Mouse (Mus musculus) liver, embryonic 16.5 days (tissue): ENCODE measurements around the gene Ano1. TPM values are rescaled to one million over a fixed set of nuclear protein-coding genes. Genes with fewer than 3 reads are reported as not detected.

Experiments
- ATAC-seq: fragments of 200-750 bp; cut with Nextera tagmentation; 2 replicates; pipeline ENCODE4 v1.8.0; 2017; ENCODE audit warnings: low read depth, mild to moderate bottlenecking, moderate number of reproducible peaks, moderate library complexity
- H3K27ac ChIP-seq: fragments of 300-500 bp; sonication (generic); 2 replicates; pipeline ENCODE4 v1.5.1; 2014; ENCODE audit warnings: mild to moderate bottlenecking, low read length
- H3K27me3 ChIP-seq: fragments of 300-500 bp; sonication (generic); 2 replicates; pipeline ENCODE4 v1.6.1; 2014; ENCODE audit warnings: low read depth, low read length, mixed read lengths; ENCODE audit not compliant: control insufficient read depth, insufficient read depth
- H3K36me3 ChIP-seq: fragments of 300-500 bp; sonication (generic); 2 replicates; pipeline ENCODE4 v1.6.1; 2014; ENCODE audit warnings: mild to moderate bottlenecking; ENCODE audit not compliant: control insufficient read depth, insufficient read depth
- H3K4me1 ChIP-seq: fragments of 300-500 bp; sonication (generic); 2 replicates; pipeline ENCODE4 v1.6.1; 2014; ENCODE audit warnings: low read depth, low read length, mixed read lengths; ENCODE audit not compliant: control insufficient read depth
- H3K4me2 ChIP-seq: fragments of 300-500 bp; sonication (generic); 2 replicates; pipeline ENCODE4 v1.6.1; 2014; ENCODE audit warnings: low read depth, low read length, mixed read lengths
- H3K4me3 ChIP-seq: fragments of 300-500 bp; sonication (generic); 2 replicates; pipeline ENCODE4 v1.5.1; 2014; ENCODE audit warnings: low read depth, mild to moderate bottlenecking, low read length
- H3K9ac ChIP-seq: fragments of 300-500 bp; sonication (generic); 2 replicates; pipeline ENCODE4 v1.6.1; 2014; ENCODE audit warnings: low read depth, low read length
- H3K9me3 ChIP-seq: fragments of 300-500 bp; sonication (generic); replicated peaks from 2 replicates; pipeline ENCODE4 v1.6.1; 2016; ENCODE audit warnings: low read length; ENCODE audit not compliant: control insufficient read depth
- WGBS: fragments of 180-500 bp; shearing (Covaris S2); extraction: QIAGEN DNeasy Blood & Tissue Kit; methylation state at CpG from one replicate; pipeline ENCODE4 v1.1.7; 2014; ENCODE audit not compliant: insufficient replicate concordance; 5-methylcytosine and 5-hydroxymethylcytosine counted together
- polyA plus RNA-seq: library from polyadenylated mRNA; unstranded; fragments of >200 nt; fragmentation: Nextera tagmentation; extraction: Ambion mirVana; gene quantifications from 2 replicates; pipeline ENCODE4 v1.2.1, GENCODE M21; 2015

Gene Ano1
- polyA plus RNA-seq = 1.3 TPM in 2 replicates

- no peak for ATAC-seq
- Histone ChIP-seq H3K9me3 (no peaks in the 10 kb centered on the region), H3K4me1 (peaks cover 34% of the 10 kb centered on the region), H3K27ac (no peak within 1 kb of the TSS), H3K27me3 (no peaks in the 10 kb centered on the region), H3K4me3 (no peak within 1 kb of the TSS), H3K36me3 (no peaks in the 10 kb centered on the region), H3K4me2 (no peak within 1 kb of the TSS), H3K9ac (no peak within 1 kb of the TSS)
- 56% methylated on average over 9 of the region's 9 CpGs for WGBS
These were observed at the start of gene Ano1 for GRCm38 (mm10) chr7:144751833-144752232. Gene Ano1 (minus strand): TSS chr7:144751974.

- Histone ChIP-seq H3K4me1 (no peaks in the 10 kb centered on the region; the same call in 1 of the 2 replicates), H3K4me2 (no peak overlapping the region), H3K4me3 (no peak overlapping the region), H3K36me3 (no peaks in the 10 kb centered on the region), H3K27ac (no peak overlapping the region), H3K9ac (no peak overlapping the region), H3K27me3 (no peaks in the 10 kb centered on the region; the same call in 1 of the 2 replicates), H3K9me3 (no peaks in the 10 kb centered on the region)
- WGBS = 50% methylated on average over 1 of the region's 1 CpGs
- no peak for ATAC-seq
These were observed 46.7 kb upstream of the Ano1 start for GRCm38 (mm10) chr7:144798471-144798870.

DNA sequence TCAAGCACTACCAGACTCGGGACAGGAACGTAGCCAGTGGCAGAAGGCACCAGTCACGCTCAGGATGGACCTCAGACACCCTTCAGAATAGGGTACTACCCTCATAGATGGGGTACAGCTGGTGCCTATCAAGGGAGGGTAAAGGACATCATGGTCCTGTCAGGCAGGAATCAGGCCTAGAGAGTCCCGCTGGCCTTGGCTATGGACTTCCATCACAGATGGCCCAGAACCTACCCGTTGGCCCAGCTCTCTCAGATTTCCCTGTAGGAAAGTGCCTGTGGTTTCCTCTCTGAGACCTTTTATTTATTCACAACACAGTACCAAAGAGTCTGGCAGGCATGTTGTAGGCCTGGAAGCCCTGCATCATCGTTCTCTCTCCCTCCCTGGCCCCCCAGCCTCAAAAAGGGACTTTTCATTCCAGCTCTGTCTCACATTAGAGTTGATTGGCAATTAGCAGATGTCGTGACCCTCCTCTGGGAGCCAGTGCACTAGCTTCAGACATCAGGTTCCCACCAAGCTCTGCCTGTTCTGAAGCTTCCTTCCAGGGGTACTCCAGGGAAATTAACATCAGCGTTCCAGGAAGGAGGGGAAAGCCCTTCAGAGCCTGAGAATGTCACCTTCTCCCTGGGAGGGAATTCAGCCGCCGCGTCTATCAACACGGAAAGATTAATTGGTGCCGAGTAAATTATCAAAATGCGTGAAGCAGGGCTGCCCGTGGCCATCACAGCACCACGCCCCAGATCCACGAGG lies 45.4 kb upstream of the Ano1 start:
- ATAC-seq = no peak
- no peak overlapping the region for H3K4me2 ChIP-seq
- no peaks in the 10 kb centered on the region; the same call in 1 of the 2 replicates for H3K4me1 ChIP-seq
- H3K27me3 ChIP-seq = no peaks in the 10 kb centered on the region; the same call in 1 of the 2 replicates
- no peaks in the 10 kb centered on the region for H3K36me3 ChIP-seq
- no peak overlapping the region for H3K9ac ChIP-seq
- H3K27ac ChIP-seq = no peak overlapping the region
- WGBS = 68% methylated on average over 17 of the region's 17 CpGs
- no peak overlapping the region for H3K4me3 ChIP-seq
- H3K9me3 ChIP-seq = no peaks in the 10 kb centered on the region

GRCm38 (mm10) chr7:144795976-144796474 lies 44.3 kb upstream of the Ano1 start:
- no peak for ATAC-seq
- Histone ChIP-seq H3K4me3 (no peak overlapping the region), H3K27ac (no peak overlapping the region), H3K9ac (no peak overlapping the region), H3K36me3 (no peaks in the 10 kb centered on the region), H3K4me1 (no peaks in the 10 kb centered on the region; the same call in 1 of the 2 replicates), H3K27me3 (no peaks in the 10 kb centered on the region; the same call in 1 of the 2 replicates), H3K9me3 (no peaks in the 10 kb centered on the region), H3K4me2 (no peak overlapping the region)
- 58% methylated on average over 9 of the region's 9 CpGs for WGBS

GRCm38 (mm10) chr7:144793296-144793695 lies 41.5 kb upstream of the Ano1 start:
- H3K9ac ChIP-seq = no peak overlapping the region
- WGBS = 64% methylated on average over 10 of the region's 10 CpGs
- H3K9me3 ChIP-seq = no peaks in the 10 kb centered on the region
- no peaks in the 10 kb centered on the region for H3K36me3 ChIP-seq
- H3K27ac ChIP-seq = no peak overlapping the region
- H3K27me3 ChIP-seq = no peaks in the 10 kb centered on the region; the same call in 1 of the 2 replicates
- no peak overlapping the region for H3K4me3 ChIP-seq
- peaks cover 19% of the 10 kb centered on the region for H3K4me1 ChIP-seq
- no peak for ATAC-seq
- H3K4me2 ChIP-seq = no peak overlapping the region

GRCm38 (mm10) chr7:144791426-144791825 lies 39.7 kb upstream of the Ano1 start:
- Histone ChIP-seq H3K4me3 (no peak overlapping the region), H3K27ac (no peak overlapping the region), H3K9me3 (no peaks in the 10 kb centered on the region), H3K9ac (no peak overlapping the region), H3K4me1 (peaks cover 35% of the 10 kb centered on the region), H3K27me3 (no peaks in the 10 kb centered on the region; the same call in 1 of the 2 replicates), H3K36me3 (no peaks in the 10 kb centered on the region), H3K4me2 (no peak overlapping the region)
- 86% methylated on average over 7 of the region's 7 CpGs for whole genome bisulfite sequencing
- no peak for ATAC-seq

DNA sequence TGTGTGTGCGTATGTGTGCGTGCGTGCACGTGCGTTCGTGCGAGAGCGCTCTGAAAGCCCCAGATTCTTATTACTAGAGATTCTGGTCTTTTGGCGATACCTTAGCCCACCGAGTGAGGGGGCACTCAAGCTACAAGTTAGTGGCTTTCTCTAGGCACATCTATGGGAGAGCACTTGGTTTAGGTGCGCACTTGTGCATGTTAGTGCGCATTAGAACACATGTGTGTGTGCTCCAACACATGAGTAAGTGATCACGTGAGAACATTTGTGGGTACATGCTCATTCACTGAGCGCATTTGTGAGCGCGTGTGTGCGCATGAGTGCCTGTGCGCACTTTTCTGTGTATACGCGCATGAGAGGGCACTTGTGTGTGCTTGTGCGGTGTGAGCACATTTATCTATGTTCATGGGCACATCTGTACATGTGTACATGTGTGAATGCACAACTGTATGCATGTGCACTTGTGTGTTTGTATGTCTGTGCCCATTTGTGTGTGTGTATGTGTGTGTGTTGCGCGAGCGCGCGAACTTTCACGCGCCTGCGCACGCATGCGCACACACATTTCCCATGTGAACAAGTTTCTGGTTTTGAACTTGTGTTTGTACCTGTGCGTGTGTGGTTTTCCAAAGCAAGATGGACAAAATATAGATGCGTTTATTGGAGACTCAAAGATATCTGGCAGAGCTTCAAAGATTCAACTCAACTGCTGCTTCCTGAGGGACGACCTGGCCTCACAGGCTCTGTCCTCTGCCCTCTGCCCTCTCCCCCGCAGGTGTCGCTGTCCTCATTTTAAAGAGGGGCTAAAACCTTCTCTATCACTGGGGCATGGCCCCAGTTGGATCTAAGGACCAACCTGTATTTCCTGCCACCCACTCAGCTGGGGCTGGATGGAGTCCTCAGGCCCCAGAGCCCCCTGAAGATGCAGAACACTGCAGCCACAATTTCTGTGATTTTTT lies 38.1 kb upstream of the Ano1 start:
- H3K27ac ChIP-seq = peak overlapping the region; percentile 95
- H3K9ac ChIP-seq = no peak overlapping the region
- peak overlapping the region; percentile 76 for H3K4me2 ChIP-seq
- H3K36me3 ChIP-seq = no peaks in the 10 kb centered on the region
- 51% methylated on average over 36 of the region's 36 CpGs for WGBS
- no peaks in the 10 kb centered on the region; the same call in 1 of the 2 replicates for H3K27me3 ChIP-seq
- H3K4me3 ChIP-seq = peak overlapping the region; percentile 1; the same call in 1 of the 2 replicates
- peaks cover 51% of the 10 kb centered on the region for H3K4me1 ChIP-seq
- H3K9me3 ChIP-seq = no peaks in the 10 kb centered on the region
- ATAC-seq = no peak

DNA sequence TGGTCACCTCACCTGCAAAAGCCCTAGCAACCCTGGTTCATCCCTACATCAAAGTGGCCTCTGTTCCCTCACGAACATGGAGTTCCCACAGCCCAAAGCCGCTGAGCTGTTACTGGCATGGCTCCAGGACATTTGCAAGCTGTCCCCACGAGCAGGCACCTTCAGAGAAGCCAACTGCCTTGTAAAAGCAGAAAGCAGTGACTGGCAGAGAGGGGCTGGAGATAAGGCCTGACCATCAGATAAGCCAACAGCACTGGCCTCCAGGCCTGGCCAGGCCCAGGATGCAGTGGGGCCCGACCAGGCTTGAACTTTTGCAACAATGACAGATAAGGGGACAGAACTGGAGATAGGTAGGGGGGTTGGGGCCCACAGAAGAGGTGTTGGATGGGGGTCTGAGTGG lies 36.9 kb upstream of the Ano1 start:
- Histone ChIP-seq H3K4me3 (peak overlapping the region; percentile 7), H3K36me3 (no peaks in the 10 kb centered on the region), H3K9me3 (no peaks in the 10 kb centered on the region), H3K9ac (peak overlapping the region; percentile 13), H3K4me1 (peaks cover 63% of the 10 kb centered on the region), H3K4me2 (peak overlapping the region; percentile 76), H3K27ac (peak overlapping the region; percentile 95), H3K27me3 (no peaks in the 10 kb centered on the region)
- 4% methylated on average over 4 of the region's 4 CpGs for WGBS
- ATAC-seq = peak; percentile 53
